Mouse (Mus musculus) embryonic facial prominence, embryonic 14.5 days (tissue): ENCODE data around the gene Ranbp10. TPM values are rescaled to one million over a fixed set of nuclear protein-coding genes. Genes with fewer than 3 reads are reported as not detected.
A peak's percentile ranks its signal among the peaks of the same experiment; 100 is the strongest.

Experiments
- ATAC-seq: fragments of 200-750 bp; cut with Nextera tagmentation; 2 replicates; pipeline ENCODE4 v1.8.0; 2017; ENCODE audit warnings: low read depth, moderate number of reproducible peaks, moderate TSS enrichment
- DNase-seq: peaks from one replicate; pipeline ENCODE4 v3.0.0-alpha.2; 2015; ENCODE audit warnings: low spot score
- H3K27ac ChIP-seq: fragments of 300-500 bp; sonication (generic); replicated peaks from 2 replicates; pipeline ENCODE4 v1.5.1; 2014; ENCODE audit warnings: low read depth, mild to moderate bottlenecking, low read length, moderate library complexity
- H3K27me3 ChIP-seq: fragments of 300-500 bp; sonication (generic); replicated peaks from 2 replicates; pipeline ENCODE4 v1.6.1; 2014; ENCODE audit warnings: low read length; ENCODE audit not compliant: control insufficient read depth, insufficient read depth
- H3K36me3 ChIP-seq: fragments of 300-500 bp; sonication (generic); 2 replicates; pipeline ENCODE4 v1.6.1; 2014; ENCODE audit warnings: low read length, mixed read lengths; ENCODE audit not compliant: control insufficient read depth, insufficient read depth
- H3K4me1 ChIP-seq: fragments of 300-500 bp; sonication (generic); 2 replicates; pipeline ENCODE4 v1.6.1; 2014; ENCODE audit warnings: antibody characterized with exemption, low read length; ENCODE audit not compliant: control insufficient read depth, insufficient read depth
- H3K4me2 ChIP-seq: fragments of 300-500 bp; sonication (generic); 2 replicates; pipeline ENCODE4 v1.6.1; 2014; ENCODE audit warnings: low read depth, mild to moderate bottlenecking, low read length, moderate library complexity, mixed read lengths
- H3K4me3 ChIP-seq: fragments of 300-500 bp; sonication (generic); 2 replicates; pipeline ENCODE4 v1.5.1; 2014; ENCODE audit warnings: low read depth, mild to moderate bottlenecking, low read length
- H3K9ac ChIP-seq: fragments of 300-500 bp; sonication (generic); 2 replicates; pipeline ENCODE4 v1.6.1; 2014; ENCODE audit warnings: low read depth, mild to moderate bottlenecking, low read length, moderate library complexity, mixed read lengths
- H3K9me3 ChIP-seq: fragments of 300-500 bp; sonication (generic); 2 replicates; pipeline ENCODE4 v1.6.1; 2016; ENCODE audit warnings: low read length; ENCODE audit not compliant: control insufficient read depth
- WGBS: fragments of 180-500 bp; shearing (Covaris S2); extraction: QIAGEN DNeasy Blood & Tissue Kit; methylation state at CpG from one replicate; pipeline ENCODE4 v1.1.7; 2014; 5-methylcytosine and 5-hydroxymethylcytosine counted together
- polyA plus RNA-seq: library from polyadenylated mRNA; unstranded; fragments of >200 nt; fragmentation: Nextera tagmentation; extraction: Ambion mirVana; gene quantifications from 2 replicates; pipeline ENCODE4 v1.2.1, GENCODE M21; 2014

The Ranbp10 gene
- polyA plus RNA-seq, 1 experiment from 2014 or later, result 11.2 TPM

- H3K9ac ChIP-seq, result no peak overlapping the region
- H3K36me3 ChIP-seq, result peaks cover 12% of the 10 kb centered on the region
- H3K9me3 ChIP-seq, result no peaks in the 10 kb centered on the region
- H3K27ac ChIP-seq, result no peak overlapping the region
- WGBS, result 77% methylated on average over 3 of the region's 3 CpGs
- ATAC-seq, result no peak
- no peak overlapping the region for H3K4me2 ChIP-seq
- no peaks in the 10 kb centered on the region for H3K4me1 ChIP-seq
- DNase-seq, result no peak
- no peaks in the 10 kb centered on the region for H3K27me3 ChIP-seq
- H3K4me3 ChIP-seq, result no peak overlapping the region
These were observed 21.8 kb downstream of the Ranbp10 start for GRCm38 (mm10) chr8:105805346-105805745.

GRCm38 (mm10) chr8:105804797-105805196 is 22.4 kb downstream of the Ranbp10 start:
- WGBS, result 90% methylated on average over 7 of the region's 7 CpGs
- Histone ChIP-seq H3K4me2 (no peak overlapping the region), H3K9me3 (no peaks in the 10 kb centered on the region), H3K4me1 (no peaks in the 10 kb centered on the region), H3K36me3 (peaks cover 17% of the 10 kb centered on the region), H3K4me3 (no peak overlapping the region), H3K27me3 (no peaks in the 10 kb centered on the region), H3K27ac (no peak overlapping the region), H3K9ac (no peak overlapping the region)
- ATAC-seq (no peak), DNase-seq (no peak)

GRCm38 (mm10) chr8:105801153-105801904 is 25.8 kb downstream of the Ranbp10 start:
- DNase-seq (no peak), ATAC-seq (no peak)
- 86% methylated on average over 6 of the region's 6 CpGs for WGBS

GRCm38 (mm10) chr8:105799091-105799812 is 27.9 kb downstream of the Ranbp10 start:
- Histone ChIP-seq H3K27me3 (no peaks in the 10 kb centered on the region), H3K9ac (no peak overlapping the region), H3K4me2 (no peak overlapping the region), H3K27ac (peak overlapping the region; percentile 59), H3K36me3 (0 out of 2 replicates have a peak, but pooled peaks cover 4% of the 10 kb centered on the region), H3K4me3 (no peak overlapping the region), H3K4me1 (peaks cover 8% of the 10 kb centered on the region; the same call in 1 of the 2 replicates), H3K9me3 (no peaks in the 10 kb centered on the region)
- ATAC-seq (peak; percentile 83), DNase-seq (peak; percentile 93)
- WGBS, result 36% methylated on average over 8 of the region's 8 CpGs

More at GRCm38 (mm10) chr8:105801153-105801904, 25.8 kb downstream of the Ranbp10 start:
- Histone ChIP-seq H3K27me3 (no peaks in the 10 kb centered on the region), H3K9ac (no peak overlapping the region), H3K4me1 (peaks cover 8% of the 10 kb centered on the region; the same call in 1 of the 2 replicates), H3K27ac (no peak overlapping the region), H3K4me3 (no peak overlapping the region), H3K36me3 (peaks cover 17% of the 10 kb centered on the region; the same call in 1 of the 2 replicates), H3K9me3 (no peaks in the 10 kb centered on the region), H3K4me2 (no peak overlapping the region)

GRCm38 (mm10) chr8:105798408-105798807 is 28.7 kb downstream of the Ranbp10 start:
- no peak overlapping the region for H3K9ac ChIP-seq
- H3K4me2 ChIP-seq, result no peak overlapping the region
- no peaks in the 10 kb centered on the region for H3K27me3 ChIP-seq
- no peaks in the 10 kb centered on the region for H3K9me3 ChIP-seq
- DNase-seq, result no peak
- H3K4me3 ChIP-seq, result no peak overlapping the region
- ATAC-seq, result no peak
- H3K36me3 ChIP-seq, result 0 out of 2 replicates have a peak, but pooled peaks cover 4% of the 10 kb centered on the region
- peaks cover 8% of the 10 kb centered on the region; the same call in 1 of the 2 replicates for H3K4me1 ChIP-seq
- H3K27ac ChIP-seq, result no peak overlapping the region; the same call in 1 of the 2 replicates
- WGBS, result 77% methylated on average over 5 of the region's 5 CpGs

- ATAC-seq (no peak), DNase-seq (no peak)
- Histone ChIP-seq H3K4me1 (peaks cover 8% of the 10 kb centered on the region; the same call in 1 of the 2 replicates), H3K36me3 (0 out of 2 replicates have a peak, but pooled peaks cover 5% of the 10 kb centered on the region), H3K4me3 (no peak overlapping the region), H3K9ac (no peak overlapping the region), H3K27ac (no peak overlapping the region), H3K4me2 (no peak overlapping the region), H3K9me3 (no peaks in the 10 kb centered on the region), H3K27me3 (no peaks in the 10 kb centered on the region)
- WGBS, result 84% methylated on average over 1 of the region's 1 CpGs
These were observed 31.4 kb downstream of the Ranbp10 start for GRCm38 (mm10) chr8:105795785-105796184.

- no peak overlapping the region for H3K9ac ChIP-seq
- H3K27me3 ChIP-seq, result no peaks in the 10 kb centered on the region
- no peaks in the 10 kb centered on the region for H3K9me3 ChIP-seq
- H3K36me3 ChIP-seq, result 0 out of 2 replicates have a peak, but pooled peaks cover 8% of the 10 kb centered on the region
- H3K4me1 ChIP-seq, result peaks cover 8% of the 10 kb centered on the region; the same call in 1 of the 2 replicates
- H3K4me3 ChIP-seq, result no peak overlapping the region
- H3K27ac ChIP-seq, result no peak overlapping the region
- DNase-seq (peak; percentile 31), ATAC-seq (no peak)
- no peak overlapping the region for H3K4me2 ChIP-seq
- WGBS, result 76% methylated on average over 3 of the region's 3 CpGs
These were observed 33.0 kb downstream of the Ranbp10 start for GRCm38 (mm10) chr8:105794009-105794598.

- Histone ChIP-seq H3K4me1 (no peaks in the 10 kb centered on the region; the same call in 1 of the 2 replicates), H3K4me3 (no peak overlapping the region), H3K9ac (no peak overlapping the region), H3K4me2 (no peak overlapping the region), H3K9me3 (no peaks in the 10 kb centered on the region), H3K36me3 (0 out of 2 replicates have a peak, but pooled peaks cover 8% of the 10 kb centered on the region), H3K27ac (no peak overlapping the region), H3K27me3 (no peaks in the 10 kb centered on the region)
- WGBS, result 89% methylated on average over 1 of the region's 1 CpGs
- DNase-seq (no peak), ATAC-seq (no peak)
These were observed 33.8 kb downstream of the Ranbp10 start for GRCm38 (mm10) chr8:105793331-105793730.
